Mouse (Mus musculus) intestine, embryonic 16.5 days (tissue): ENCODE data around the gene Cacng1. TPM values are rescaled to one million over a fixed set of nuclear protein-coding genes. Genes with fewer than 3 reads are reported as not detected.

Experiments
- ATAC-seq: fragments of 200-750 bp; cut with Nextera tagmentation; 2 replicates; pipeline ENCODE4 v1.8.0; 2017; ENCODE audit warnings: moderate TSS enrichment, moderate library complexity
- H3K27ac ChIP-seq: fragments of 300-500 bp; sonication (generic); 2 replicates; pipeline ENCODE4 v1.5.1; 2014; ENCODE audit warnings: mild to moderate bottlenecking, low read length
- H3K27me3 ChIP-seq: fragments of 300-500 bp; sonication (generic); replicated peaks from 2 replicates; pipeline ENCODE4 v1.6.1; 2014; ENCODE audit warnings: low read length, control low read depth, mixed read lengths; ENCODE audit not compliant: control insufficient read depth, insufficient read depth
- H3K36me3 ChIP-seq: fragments of 300-500 bp; sonication (generic); 2 replicates; pipeline ENCODE4 v1.6.1; 2014; ENCODE audit warnings: low read length, control low read depth; ENCODE audit not compliant: control insufficient read depth, insufficient read depth
- H3K4me1 ChIP-seq: fragments of 300-500 bp; sonication (generic); 2 replicates; pipeline ENCODE4 v1.6.1; 2014; ENCODE audit warnings: low read length, control low read depth, mixed read lengths; ENCODE audit not compliant: control insufficient read depth, insufficient read depth
- H3K4me2 ChIP-seq: fragments of 300-500 bp; sonication (generic); 2 replicates; pipeline ENCODE4 v1.6.1; 2014; ENCODE audit warnings: low read depth, low read length, control low read depth
- H3K4me3 ChIP-seq: fragments of 300-500 bp; sonication (generic); 2 replicates; pipeline ENCODE4 v1.5.1; 2014; ENCODE audit warnings: mild to moderate bottlenecking, low read length
- H3K9ac ChIP-seq: fragments of 300-500 bp; sonication (generic); 2 replicates; pipeline ENCODE4 v1.6.1; 2014; ENCODE audit warnings: low read depth, low read length
- H3K9me3 ChIP-seq: fragments of 300-500 bp; sonication (generic); 2 replicates; pipeline ENCODE4 v1.6.1; 2016; ENCODE audit warnings: low read length, control low read depth; ENCODE audit not compliant: control insufficient read depth
- WGBS: fragments of 180-500 bp; shearing (Covaris S2); extraction: QIAGEN DNeasy Blood & Tissue Kit; methylation state at CpG from one replicate; pipeline ENCODE4 v1.1.7; 2014; 5-methylcytosine and 5-hydroxymethylcytosine counted together
- polyA plus RNA-seq: library from polyadenylated mRNA; unstranded; fragments of >200 nt; fragmentation: Nextera tagmentation; extraction: Ambion mirVana; gene quantifications from 2 replicates; pipeline ENCODE4 v1.2.1, GENCODE M21; 2015

The Cacng1 gene
- polyA plus RNA-seq, 1 experiment from 2014 or later = not detected

- Histone ChIP-seq H3K4me2 (no peak overlapping the region), H3K27ac (no peak overlapping the region), H3K9me3 (no peaks in the 10 kb centered on the region), H3K36me3 (no peaks in the 10 kb centered on the region), H3K9ac (no peak overlapping the region), H3K4me1 (no peaks in the 10 kb centered on the region), H3K27me3 (no peaks in the 10 kb centered on the region), H3K4me3 (no peak overlapping the region)
- 77% methylated on average over 20 of the region's 20 CpGs for WGBS
- no peak for ATAC-seq
Measured at GRCm38 (mm10) chr11:107738418-107739099, 22.2 kb upstream of the Cacng1 start.

- H3K4me2 ChIP-seq = no peak overlapping the region
- ATAC-seq = no peak
- H3K9me3 ChIP-seq = no peaks in the 10 kb centered on the region
- no peaks in the 10 kb centered on the region for H3K27me3 ChIP-seq
- 80% methylated on average over 6 of the region's 6 CpGs for whole genome bisulfite sequencing
- no peaks in the 10 kb centered on the region for H3K4me1 ChIP-seq
- H3K27ac ChIP-seq = no peak overlapping the region
- no peak overlapping the region for H3K9ac ChIP-seq
- no peaks in the 10 kb centered on the region for H3K36me3 ChIP-seq
- H3K4me3 ChIP-seq = no peak overlapping the region
Measured at GRCm38 (mm10) chr11:107737886-107738285, 21.6 kb upstream of the Cacng1 start.

GRCm38 (mm10) chr11:107734133-107734532 lies 17.8 kb upstream of the Cacng1 start:
- WGBS = 75% methylated on average over 7 of the region's 7 CpGs

GRCm38 (mm10) chr11:107731498-107731897 lies 15.2 kb upstream of the Cacng1 start:
- H3K27ac ChIP-seq = no peak overlapping the region
- 69% methylated on average over 5 of the region's 5 CpGs for WGBS

More at GRCm38 (mm10) chr11:107734133-107734532, 17.8 kb upstream of the Cacng1 start:
- Histone ChIP-seq H3K27me3 (no peaks in the 10 kb centered on the region), H3K27ac (no peak overlapping the region), H3K9ac (no peak overlapping the region), H3K4me2 (no peak overlapping the region), H3K36me3 (no peaks in the 10 kb centered on the region), H3K4me1 (no peaks in the 10 kb centered on the region), H3K9me3 (no peaks in the 10 kb centered on the region), H3K4me3 (no peak overlapping the region)
- no peak for ATAC-seq

GRCm38 (mm10) chr11:107730940-107731339 lies 14.6 kb upstream of the Cacng1 start:
- 82% methylated on average over 4 of the region's 4 CpGs for WGBS
- no peak for ATAC-seq
- no peaks in the 10 kb centered on the region for H3K27me3 ChIP-seq
- no peak overlapping the region for H3K4me3 ChIP-seq
- no peaks in the 10 kb centered on the region for H3K36me3 ChIP-seq
- H3K4me1 ChIP-seq = no peaks in the 10 kb centered on the region
- no peak overlapping the region for H3K4me2 ChIP-seq
- H3K9me3 ChIP-seq = no peaks in the 10 kb centered on the region
- no peak overlapping the region for H3K27ac ChIP-seq
- no peak overlapping the region for H3K9ac ChIP-seq

More at GRCm38 (mm10) chr11:107731498-107731897, 15.2 kb upstream of the Cacng1 start:
- H3K36me3 ChIP-seq = no peaks in the 10 kb centered on the region
- no peaks in the 10 kb centered on the region for H3K27me3 ChIP-seq
- no peak overlapping the region for H3K9ac ChIP-seq
- no peak for ATAC-seq
- no peak overlapping the region for H3K4me2 ChIP-seq
- H3K4me3 ChIP-seq = no peak overlapping the region
- H3K4me1 ChIP-seq = no peaks in the 10 kb centered on the region
- no peaks in the 10 kb centered on the region for H3K9me3 ChIP-seq

GRCm38 (mm10) chr11:107729141-107729540 lies 12.8 kb upstream of the Cacng1 start:
- 82% methylated on average over 7 of the region's 7 CpGs for WGBS

DNA sequence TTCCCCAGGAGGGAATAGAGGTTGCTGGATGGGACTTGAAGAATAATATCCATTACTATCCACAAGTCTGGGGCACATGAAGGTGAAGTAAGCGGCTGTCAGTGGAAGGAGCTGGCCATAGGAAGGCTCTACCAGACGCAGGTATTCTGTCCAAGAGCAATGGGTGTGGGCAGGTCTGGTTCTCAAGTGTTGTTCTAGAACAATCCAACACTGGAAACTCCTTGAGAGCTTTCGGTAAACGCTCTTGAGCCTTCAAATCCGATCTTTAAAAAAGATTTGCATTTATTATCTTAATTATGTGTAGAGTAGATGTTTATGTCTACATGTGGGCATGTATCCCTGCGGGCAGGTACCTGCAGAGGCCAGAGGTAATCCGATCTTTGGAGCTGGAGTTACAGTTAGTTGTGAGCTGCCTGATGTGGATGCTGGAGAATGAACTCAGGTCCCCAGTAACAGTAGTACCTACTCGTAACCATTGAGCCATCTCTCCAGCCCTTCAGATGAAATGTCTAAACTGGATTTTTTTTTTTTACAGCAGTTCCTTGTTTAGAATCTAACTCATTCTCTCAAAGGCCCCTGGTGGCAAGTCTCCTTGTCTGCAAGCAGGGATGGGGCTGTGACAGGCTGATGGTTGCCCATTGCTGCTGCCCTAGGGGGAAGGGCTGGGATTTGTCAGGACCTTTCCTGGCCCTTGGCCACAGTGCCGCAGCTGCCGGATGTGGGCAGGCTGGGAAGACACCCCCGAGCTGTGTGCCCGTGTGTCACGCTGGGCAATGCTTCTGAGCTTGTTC lies 11.9 kb upstream of the Cacng1 start:
- no peaks in the 10 kb centered on the region for H3K9me3 ChIP-seq

More at GRCm38 (mm10) chr11:107729141-107729540, 12.8 kb upstream of the Cacng1 start:
- Histone ChIP-seq H3K27me3 (no peaks in the 10 kb centered on the region), H3K27ac (no peak overlapping the region), H3K9ac (no peak overlapping the region), H3K9me3 (no peaks in the 10 kb centered on the region), H3K4me1 (no peaks in the 10 kb centered on the region), H3K4me2 (no peak overlapping the region), H3K4me3 (no peak overlapping the region), H3K36me3 (no peaks in the 10 kb centered on the region)
- no peak for ATAC-seq

DNA sequence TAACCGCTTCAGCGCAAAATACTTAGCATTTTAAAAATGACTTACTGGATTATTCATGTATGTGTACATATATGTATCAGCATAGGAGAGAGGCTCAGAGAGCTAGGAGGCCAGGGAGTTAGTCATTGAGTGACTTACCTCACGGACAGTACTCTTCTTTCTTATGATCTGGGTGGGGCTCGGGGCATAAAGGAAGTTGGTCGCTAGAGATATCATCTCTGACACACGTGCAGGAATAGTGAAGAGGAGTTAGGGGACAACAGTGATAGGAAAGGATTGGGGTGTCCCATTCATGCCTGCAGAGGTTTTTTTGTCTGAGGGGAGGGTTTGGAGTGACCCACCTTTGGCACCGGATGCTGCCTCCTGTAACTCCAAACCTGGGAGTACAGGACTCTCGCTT lies 8.3 kb upstream of the Cacng1 start:
- Histone ChIP-seq H3K27ac (no peak overlapping the region), H3K9ac (no peak overlapping the region), H3K36me3 (no peaks in the 10 kb centered on the region), H3K27me3 (no peaks in the 10 kb centered on the region), H3K4me1 (no peaks in the 10 kb centered on the region), H3K4me2 (no peak overlapping the region), H3K4me3 (no peak overlapping the region), H3K9me3 (no peaks in the 10 kb centered on the region)
- 83% methylated on average over 8 of the region's 8 CpGs for WGBS
- no peak for ATAC-seq

More for the DNA sequence above, 11.9 kb upstream of the Cacng1 start:
- Histone ChIP-seq H3K9ac (no peak overlapping the region), H3K36me3 (no peaks in the 10 kb centered on the region), H3K4me2 (no peak overlapping the region), H3K4me1 (no peaks in the 10 kb centered on the region), H3K4me3 (no peak overlapping the region), H3K27ac (no peak overlapping the region), H3K27me3 (no peaks in the 10 kb centered on the region)
- 82% methylated on average over 13 of the region's 13 CpGs for WGBS
- ATAC-seq = no peak

DNA sequence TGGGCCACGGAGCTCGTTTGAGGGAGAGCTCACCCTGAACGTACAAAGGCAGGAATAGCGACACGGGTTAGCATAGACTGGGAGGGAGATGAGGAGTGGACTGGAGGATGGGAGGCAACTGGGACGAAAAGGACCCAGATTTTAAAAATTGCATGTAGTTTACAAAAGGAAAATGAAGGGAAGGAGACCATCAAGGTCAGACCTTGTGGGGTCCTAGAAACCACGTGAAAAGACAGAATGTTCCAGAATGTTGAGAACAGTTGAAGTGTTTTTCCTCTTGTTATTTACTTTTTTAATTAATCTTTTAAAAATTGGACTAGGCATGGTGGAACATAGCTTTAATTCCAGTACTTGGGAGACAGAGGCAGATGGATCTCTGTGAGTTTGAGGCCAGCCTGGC lies 4.7 kb upstream of the Cacng1 start:
- 82% methylated on average over 7 of the region's 7 CpGs for WGBS
- no peak for ATAC-seq
- H3K27me3 ChIP-seq = no peaks in the 10 kb centered on the region
- no peaks in the 10 kb centered on the region for H3K4me1 ChIP-seq
- H3K36me3 ChIP-seq = no peaks in the 10 kb centered on the region
- H3K4me2 ChIP-seq = no peak overlapping the region
- no peak overlapping the region for H3K27ac ChIP-seq
- H3K9me3 ChIP-seq = no peaks in the 10 kb centered on the region
- no peak overlapping the region for H3K4me3 ChIP-seq
- H3K9ac ChIP-seq = no peak overlapping the region
